Mouse (Mus musculus): Measurements from ENCODE around the gene Mapkapk3. TPM values are rescaled to one million over a fixed set of nuclear protein-coding genes. Genes with fewer than 3 reads are reported as not detected.
"Not testable (repeated sequence)": the region's sequence is repeated elsewhere in the genome, so short reads cannot be mapped to it uniquely, and the experiment has no call there.

The Mapkapk3 gene
- polyA plus RNA-seq, 1 experiment: 17.5 TPM

GRCm38 (mm10) chr9:107308346-107309000 lies 18.8 kb upstream of the Mapkapk3 start:
- Histone ChIP-seq H3K27ac (ENCODE audit: insufficient read depth, low read length) (peak overlapping the region; percentile 1; the same call in 1 of the 2 replicates), H3K4me1 (ENCODE audit: control insufficient read depth, insufficient read depth, low read length) (peaks cover 8% of the 10 kb centered on the region; the same call in 1 of the 2 replicates), H3K4me3 (ENCODE audit: insufficient read depth, low read length) (no peak overlapping the region)
- TF ChIP-seq POLR2A (IDR thresholded peaks at IDR 0.05; ENCODE audit: low read depth, low read length) (no peak), CTCF (IDR thresholded peaks at IDR 0.05; ENCODE audit: borderline replicate concordance, insufficient read depth, low read length) (no peak)

GRCm38 (mm10) chr9:107307886-107308285 lies 18.2 kb upstream of the Mapkapk3 start:
- peak overlapping the region; percentile 15; the same call in 1 of the 2 replicates for H3K27ac ChIP-seq (ENCODE audit: insufficient read depth, low read length)
- peaks cover 4% of the 10 kb centered on the region; the same call in 1 of the 2 replicates for H3K4me1 ChIP-seq (ENCODE audit: control insufficient read depth, insufficient read depth, low read length)
- H3K4me3 ChIP-seq (ENCODE audit: insufficient read depth, low read length): no peak overlapping the region
- TF ChIP-seq CTCF (IDR thresholded peaks at IDR 0.05; ENCODE audit: borderline replicate concordance, insufficient read depth, low read length) (no peak), POLR2A (IDR thresholded peaks at IDR 0.05; ENCODE audit: low read depth, low read length) (no peak)

GRCm38 (mm10) chr9:107307099-107307872 lies 17.6 kb upstream of the Mapkapk3 start:
- 0 out of 2 replicates have a peak overlapping the region, but pooled peaks have one; percentile 15 for H3K27ac ChIP-seq (ENCODE audit: insufficient read depth, low read length)

GRCm38 (mm10) chr9:107306673-107307072 lies 17.0 kb upstream of the Mapkapk3 start:
- not testable (repeated sequence) for H3K4me3 ChIP-seq (ENCODE audit: insufficient read depth, low read length); H3K4me1 ChIP-seq (ENCODE audit: control insufficient read depth, insufficient read depth, low read length); H3K27ac ChIP-seq (ENCODE audit: insufficient read depth, low read length)

More at GRCm38 (mm10) chr9:107307099-107307872, 17.6 kb upstream of the Mapkapk3 start:
- H3K4me1 ChIP-seq (ENCODE audit: control insufficient read depth, insufficient read depth, low read length): no peaks in the 10 kb centered on the region
- TF ChIP-seq POLR2A (IDR thresholded peaks at IDR 0.05; ENCODE audit: low read depth, low read length): no peak
- TF ChIP-seq CTCF (IDR thresholded peaks at IDR 0.05; ENCODE audit: borderline replicate concordance, insufficient read depth, low read length): 0 out of 2 replicates have a peak, but pooled peaks have one; percentile 11
- no peak overlapping the region for H3K4me3 ChIP-seq (ENCODE audit: insufficient read depth, low read length)

GRCm38 (mm10) chr9:107305601-107306542 lies 16.2 kb upstream of the Mapkapk3 start:
- Histone ChIP-seq H3K4me1 (ENCODE audit: control insufficient read depth, insufficient read depth, low read length) (no peaks in the 10 kb centered on the region), H3K27ac (ENCODE audit: insufficient read depth, low read length) (no peak overlapping the region)

GRCm38 (mm10) chr9:107305012-107305411 lies 15.3 kb upstream of the Mapkapk3 start:
- no peak overlapping the region for H3K27ac ChIP-seq (ENCODE audit: insufficient read depth, low read length)
- no peaks in the 10 kb centered on the region for H3K4me1 ChIP-seq (ENCODE audit: control insufficient read depth, insufficient read depth, low read length)
- no peak for TF ChIP-seq CTCF (IDR thresholded peaks at IDR 0.05; ENCODE audit: borderline replicate concordance, insufficient read depth, low read length)
- TF ChIP-seq POLR2A (IDR thresholded peaks at IDR 0.05; ENCODE audit: low read depth, low read length): no peak
- H3K4me3 ChIP-seq (ENCODE audit: insufficient read depth, low read length): no peak overlapping the region

More at GRCm38 (mm10) chr9:107305601-107306542, 16.2 kb upstream of the Mapkapk3 start:
- no peak for TF ChIP-seq CTCF (IDR thresholded peaks at IDR 0.05; ENCODE audit: borderline replicate concordance, insufficient read depth, low read length)
- TF ChIP-seq POLR2A (IDR thresholded peaks at IDR 0.05; ENCODE audit: low read depth, low read length): no peak
- no peak overlapping the region for H3K4me3 ChIP-seq (ENCODE audit: insufficient read depth, low read length)

GRCm38 (mm10) chr9:107304383-107304782 lies 14.7 kb upstream of the Mapkapk3 start:
- no peak overlapping the region for H3K4me3 ChIP-seq (ENCODE audit: insufficient read depth, low read length)
- TF ChIP-seq CTCF (IDR thresholded peaks at IDR 0.05; ENCODE audit: borderline replicate concordance, insufficient read depth, low read length) (no peak), POLR2A (IDR thresholded peaks at IDR 0.05; ENCODE audit: low read depth, low read length) (no peak)
- no peak overlapping the region for H3K27ac ChIP-seq (ENCODE audit: insufficient read depth, low read length)
- H3K4me1 ChIP-seq (ENCODE audit: control insufficient read depth, insufficient read depth, low read length): no peaks in the 10 kb centered on the region

GRCm38 (mm10) chr9:107303900-107304299 lies 14.2 kb upstream of the Mapkapk3 start:
- Histone ChIP-seq H3K4me1 (ENCODE audit: control insufficient read depth, insufficient read depth, low read length) (no peaks in the 10 kb centered on the region), H3K27ac (ENCODE audit: insufficient read depth, low read length) (no peak overlapping the region), H3K4me3 (ENCODE audit: insufficient read depth, low read length) (no peak overlapping the region)
- TF ChIP-seq POLR2A (IDR thresholded peaks at IDR 0.05; ENCODE audit: low read depth, low read length) (no peak), CTCF (IDR thresholded peaks at IDR 0.05; ENCODE audit: borderline replicate concordance, insufficient read depth, low read length) (no peak)

- Histone ChIP-seq H3K4me3 (ENCODE audit: insufficient read depth, low read length) (no peak overlapping the region), H3K27ac (ENCODE audit: insufficient read depth, low read length) (no peak overlapping the region), H3K4me1 (ENCODE audit: control insufficient read depth, insufficient read depth, low read length) (no peaks in the 10 kb centered on the region)
- TF ChIP-seq CTCF (IDR thresholded peaks at IDR 0.05; ENCODE audit: borderline replicate concordance, insufficient read depth, low read length): no peak
- no peak for TF ChIP-seq POLR2A (IDR thresholded peaks at IDR 0.05; ENCODE audit: low read depth, low read length)
Observed at GRCm38 (mm10) chr9:107303121-107303820, 13.6 kb upstream of the Mapkapk3 start.
